Mouse (Mus musculus) adrenal gland, postnatal 36 days (tissue): ENCODE results near the gene Rccd1. TPM values are rescaled to one million over a fixed set of nuclear protein-coding genes. Genes with fewer than 3 reads are reported as not detected.
A peak's percentile ranks its signal among the peaks of the same experiment; 100 is the strongest.

Experiments
- DNase-seq, 2 experiments: peaks; one replicate each; pipeline ENCODE4 v3.0.0; 2021; ENCODE audit warnings: mixed read lengths in 1 of 2
- long read RNA-seq, 2 experiments: library from polyadenylated mRNA; stranded (forward); transcript quantifications; one replicate each; pipeline ENCODE4 v2.0.0; 2021; ENCODE audit warnings: borderline sequencing depth in 2 of 2
- total RNA-seq, 2 experiments: library from RNA; stranded (reverse); gene quantifications; 2 replicates each; pipeline ENCODE4 v1.2.3; 2021

Rccd1 gene
- 10 to 100 TPM in 1 of 2 experiments, 1 to 10 TPM in 1; 8.9 to 12.0 TPM for total RNA-seq
- long read RNA-seq, experiment 1, partial matches to known transcripts, result 1 of 8 reads
- long read RNA-seq, experiment 1, other reads (novel, unspliced or antisense), result 4 of 8 reads
- long read RNA-seq, experiment 2, result 0 reads

GRCm38 (mm10) chr7:80324043-80324815, at the start of gene Rccd1:
Rccd1 (minus strand) TSS chr7:80324454.
- DNase-seq, result peak; percentile 96

GRCm38 (mm10) chr7:80373850-80374249, 49.6 kb upstream of the Rccd1 start:
- DNase-seq, result no peak

- no peak for DNase-seq
Measured at GRCm38 (mm10) chr7:80373352-80373751, 49.1 kb upstream of the Rccd1 start.

GRCm38 (mm10) chr7:80372667-80373066, 48.4 kb upstream of the Rccd1 start:
- DNase-seq, result no peak

- DNase-seq, result no peak
Measured at GRCm38 (mm10) chr7:80372166-80372565, 47.9 kb upstream of the Rccd1 start.

GRCm38 (mm10) chr7:80371041-80371751, 46.9 kb upstream of the Rccd1 start, which contains the start of gene Man2a2:
Man2a2 (minus strand) TSS chr7:80371375.
- DNase-seq, result peak; percentile 85 to 94

- DNase-seq, result peak; percentile 85 to 86
Measured at GRCm38 (mm10) chr7:80370649-80371040, 46.4 kb upstream of the Rccd1 start.

- DNase-seq, result no peak
Measured at GRCm38 (mm10) chr7:80369967-80370431, 45.7 kb upstream of the Rccd1 start.

GRCm38 (mm10) chr7:80369461-80369860, 45.2 kb upstream of the Rccd1 start:
- DNase-seq, result no peak

- DNase-seq, result peak; percentile 52 to 63
Measured at GRCm38 (mm10) chr7:80368635-80369421, 44.6 kb upstream of the Rccd1 start.

- no peak for DNase-seq
Measured at GRCm38 (mm10) chr7:80368009-80368408, 43.8 kb upstream of the Rccd1 start.

- no peak for DNase-seq
Measured at GRCm38 (mm10) chr7:80367232-80367631, 43.0 kb upstream of the Rccd1 start.

GRCm38 (mm10) chr7:80365759-80366158, 41.5 kb upstream of the Rccd1 start:
- peak; percentile 82 to 86 for DNase-seq

GRCm38 (mm10) chr7:80360435-80360834, 36.2 kb upstream of the Rccd1 start:
- no peak for DNase-seq

GRCm38 (mm10) chr7:80358039-80358438, 33.8 kb upstream of the Rccd1 start:
- DNase-seq, result no peak

- DNase-seq, result peak; percentile 43 to 46
Measured at GRCm38 (mm10) chr7:80357156-80357555, 32.9 kb upstream of the Rccd1 start.

GRCm38 (mm10) chr7:80356351-80356750, 32.1 kb upstream of the Rccd1 start:
- no peak for DNase-seq

- no peak for DNase-seq
Measured at GRCm38 (mm10) chr7:80352920-80353319, 28.7 kb upstream of the Rccd1 start.

- DNase-seq, result no peak
Measured at GRCm38 (mm10) chr7:80350808-80351207, 26.6 kb upstream of the Rccd1 start.

GRCm38 (mm10) chr7:80347670-80348586, 23.7 kb upstream of the Rccd1 start:
- DNase-seq, result no peak

GRCm38 (mm10) chr7:80346830-80347229, 22.6 kb upstream of the Rccd1 start:
- peak in 1 of 2 experiments; percentile 47 for DNase-seq
